Mouse (Mus musculus): ENCODE results near the gene 9930104L06Rik. TPM values are rescaled to one million over a fixed set of nuclear protein-coding genes. Genes with fewer than 3 reads are reported as not detected.

The 9930104L06Rik gene
- 4.9 and 5.1 TPM in 2 replicates for polyA plus RNA-seq (2014; fragmentation: Nextera tagmentation; extraction: Ambion mirVana)

DNA sequence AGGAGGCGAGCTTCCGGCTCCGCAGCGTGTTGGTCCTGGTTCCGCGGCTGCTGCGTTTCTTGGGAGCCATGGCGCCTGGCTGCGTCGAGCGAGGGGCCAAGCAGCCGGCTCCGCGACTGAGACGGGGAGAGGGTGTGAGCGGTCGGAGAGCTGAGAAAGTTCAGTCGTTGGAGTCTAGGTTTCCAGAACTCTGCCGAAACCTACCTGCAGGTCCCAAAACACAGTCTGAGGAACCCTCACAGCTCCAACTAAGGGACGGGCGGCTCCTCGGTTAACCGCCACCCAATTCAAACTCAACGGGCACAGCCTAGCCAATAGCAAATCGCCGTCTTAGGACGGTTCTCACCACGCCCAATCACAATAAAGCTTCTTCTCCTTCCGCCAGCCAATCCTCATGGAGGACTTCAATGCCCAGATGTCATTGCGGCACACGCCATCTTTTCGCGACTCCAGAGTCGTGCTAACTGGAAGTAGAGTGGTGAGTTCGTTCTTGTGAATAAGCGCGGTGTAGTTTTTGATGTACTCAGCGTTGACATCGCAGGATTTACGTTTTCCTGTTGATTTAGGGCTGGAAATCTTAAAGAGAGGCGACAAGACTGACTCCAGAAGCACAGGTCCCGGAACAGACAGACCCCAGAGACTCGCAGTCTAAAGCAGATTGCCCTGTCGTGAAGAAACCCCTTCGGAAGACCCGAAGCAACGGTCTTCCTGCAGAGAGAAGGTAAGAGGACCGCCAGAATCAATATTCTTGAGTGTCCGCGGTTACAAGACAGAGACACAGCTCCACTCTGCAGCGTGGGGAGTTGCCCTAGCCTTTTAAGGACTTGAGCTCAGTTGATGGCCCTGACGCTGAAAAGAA, at the start of gene 9930104L06Rik:
9930104L06Rik (plus strand) TSS at position 436 of the 859 bp plus-strand sequence.
- H3K27ac ChIP-seq (replicated peaks; ENCODE audit: low read depth, low read length), result no peak within 1 kb of the TSS; the same call in 1 of the 2 replicates
- H3K4me2 ChIP-seq (ENCODE audit: low read depth, severe bottlenecking), result peak within 1 kb of the TSS; percentile 63
- peak within 1 kb of the TSS; percentile 82 for H3K4me3 ChIP-seq (ENCODE audit: low read depth, low read length)
- H3K36me3 ChIP-seq (ENCODE audit: control insufficient read depth, insufficient read depth, low read length), result peaks cover 8% of the 10 kb centered on the region; the same call in 1 of the 2 replicates
- peak; percentile 97 for DNase-seq (ENCODE audit: low spot score)
- H3K9ac ChIP-seq (ENCODE audit: low read length), result peak within 1 kb of the TSS; percentile 71
- peaks cover 12% of the 10 kb centered on the region for H3K4me1 ChIP-seq (ENCODE audit: control insufficient read depth, insufficient read depth, low read length)
- no peaks in the 10 kb centered on the region for H3K27me3 ChIP-seq (ENCODE audit: control insufficient read depth, insufficient read depth, low read length)
- WGBS, result under 1% methylated on average over 52 of the region's 52 CpGs
- no peaks in the 10 kb centered on the region for H3K9me3 ChIP-seq (ENCODE audit: control insufficient read depth, low read length)
- ATAC-seq (ENCODE audit: insufficient number of reproducible peaks, low FRiP score, low TSS enrichment, low read depth), result peak; percentile 98

GRCm38 (mm10) chr4:124888702-124889101, 48.1 kb upstream of the 9930104L06Rik start:
- Histone ChIP-seq H3K36me3 (ENCODE audit: control insufficient read depth, insufficient read depth, low read length) (no peaks in the 10 kb centered on the region), H3K4me3 (ENCODE audit: low read depth, low read length) (no peak overlapping the region), H3K9ac (ENCODE audit: low read length) (no peak overlapping the region), H3K4me1 (ENCODE audit: control insufficient read depth, insufficient read depth, low read length) (no peaks in the 10 kb centered on the region), H3K4me2 (ENCODE audit: low read depth, severe bottlenecking) (no peak overlapping the region), H3K27me3 (ENCODE audit: control insufficient read depth, insufficient read depth, low read length) (peaks cover 44% of the 10 kb centered on the region), H3K9me3 (ENCODE audit: control insufficient read depth, low read length) (no peaks in the 10 kb centered on the region), H3K27ac (replicated peaks; ENCODE audit: low read depth, low read length) (no peak overlapping the region)
- no peak for ATAC-seq (ENCODE audit: insufficient number of reproducible peaks, low FRiP score, low TSS enrichment, low read depth)
- no peak for DNase-seq (ENCODE audit: low spot score)
- 76% methylated on average over 7 of the region's 7 CpGs for WGBS

DNA sequence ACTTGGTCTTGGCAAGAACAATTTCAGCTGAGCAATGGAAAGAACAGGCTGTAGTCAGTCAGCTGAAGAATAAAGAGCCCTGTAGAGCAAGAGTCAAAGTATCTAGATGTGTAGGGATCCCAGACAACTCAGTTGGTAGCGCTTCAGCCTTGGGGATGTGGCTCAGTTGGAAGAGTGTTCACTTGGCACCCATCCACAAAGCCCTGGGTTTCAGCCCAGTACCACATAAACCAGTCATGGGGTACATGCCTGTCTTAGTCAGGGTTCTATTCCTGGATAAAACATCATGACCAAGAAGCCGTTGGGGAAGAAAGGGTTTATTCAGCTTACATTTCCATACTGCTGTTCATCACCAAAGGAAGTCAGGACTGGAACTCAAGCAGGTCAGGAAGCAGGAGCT, 46.9 kb upstream of the 9930104L06Rik start:
- no peak overlapping the region for H3K4me3 ChIP-seq (ENCODE audit: low read depth, low read length)
- ATAC-seq (ENCODE audit: insufficient number of reproducible peaks, low FRiP score, low TSS enrichment, low read depth) (no peak), DNase-seq (ENCODE audit: low spot score) (no peak)
- no peaks in the 10 kb centered on the region for H3K36me3 ChIP-seq (ENCODE audit: control insufficient read depth, insufficient read depth, low read length)
- 85% methylated on average over 2 of the region's 2 CpGs for WGBS
- H3K27ac ChIP-seq (replicated peaks; ENCODE audit: low read depth, low read length), result no peak overlapping the region
- H3K27me3 ChIP-seq (ENCODE audit: control insufficient read depth, insufficient read depth, low read length), result peaks cover 47% of the 10 kb centered on the region
- H3K9me3 ChIP-seq (ENCODE audit: control insufficient read depth, low read length), result no peaks in the 10 kb centered on the region
- no peak overlapping the region for H3K9ac ChIP-seq (ENCODE audit: low read length)
- no peak overlapping the region for H3K4me2 ChIP-seq (ENCODE audit: low read depth, severe bottlenecking)
- peaks cover 6% of the 10 kb centered on the region; the same call in 1 of the 2 replicates for H3K4me1 ChIP-seq (ENCODE audit: control insufficient read depth, insufficient read depth, low read length)

- DNase-seq (ENCODE audit: low spot score), result no peak
- ATAC-seq (ENCODE audit: insufficient number of reproducible peaks, low FRiP score, low TSS enrichment, low read depth), result no peak
These were observed 46.0 kb upstream of the 9930104L06Rik start for GRCm38 (mm10) chr4:124890831-124891230.

GRCm38 (mm10) chr4:124893769-124894168, 43.1 kb upstream of the 9930104L06Rik start:
- WGBS, result 42% methylated on average over 6 of the region's 6 CpGs
- Histone ChIP-seq H3K9ac (ENCODE audit: low read length) (no peak overlapping the region), H3K27me3 (ENCODE audit: control insufficient read depth, insufficient read depth, low read length) (peaks cover 47% of the 10 kb centered on the region), H3K4me3 (ENCODE audit: low read depth, low read length) (no peak overlapping the region), H3K4me2 (ENCODE audit: low read depth, severe bottlenecking) (no peak overlapping the region), H3K4me1 (ENCODE audit: control insufficient read depth, insufficient read depth, low read length) (peaks cover 6% of the 10 kb centered on the region; the same call in 1 of the 2 replicates), H3K9me3 (ENCODE audit: control insufficient read depth, low read length) (no peaks in the 10 kb centered on the region), H3K27ac (replicated peaks; ENCODE audit: low read depth, low read length) (no peak overlapping the region), H3K36me3 (ENCODE audit: control insufficient read depth, insufficient read depth, low read length) (no peaks in the 10 kb centered on the region)
- no peak for DNase-seq (ENCODE audit: low spot score)
- ATAC-seq (ENCODE audit: insufficient number of reproducible peaks, low FRiP score, low TSS enrichment, low read depth), result no peak

More at GRCm38 (mm10) chr4:124890831-124891230, 46.0 kb upstream of the 9930104L06Rik start:
- no peaks in the 10 kb centered on the region for H3K36me3 ChIP-seq (ENCODE audit: control insufficient read depth, insufficient read depth, low read length)
- H3K9me3 ChIP-seq (ENCODE audit: control insufficient read depth, low read length), result no peaks in the 10 kb centered on the region
- peaks cover 49% of the 10 kb centered on the region for H3K27me3 ChIP-seq (ENCODE audit: control insufficient read depth, insufficient read depth, low read length)
- no peak overlapping the region for H3K4me2 ChIP-seq (ENCODE audit: low read depth, severe bottlenecking)
- no peak overlapping the region for H3K27ac ChIP-seq (replicated peaks; ENCODE audit: low read depth, low read length)
- peaks cover 6% of the 10 kb centered on the region; the same call in 1 of the 2 replicates for H3K4me1 ChIP-seq (ENCODE audit: control insufficient read depth, insufficient read depth, low read length)
- H3K9ac ChIP-seq (ENCODE audit: low read length), result no peak overlapping the region
- 55% methylated on average over 5 of the region's 5 CpGs for WGBS
- no peak overlapping the region for H3K4me3 ChIP-seq (ENCODE audit: low read depth, low read length)

- H3K36me3 ChIP-seq (ENCODE audit: control insufficient read depth, insufficient read depth, low read length), result no peaks in the 10 kb centered on the region
- H3K9ac ChIP-seq (ENCODE audit: low read length), result no peak overlapping the region
- no peaks in the 10 kb centered on the region for H3K9me3 ChIP-seq (ENCODE audit: control insufficient read depth, low read length)
- H3K27me3 ChIP-seq (ENCODE audit: control insufficient read depth, insufficient read depth, low read length), result peaks cover 50% of the 10 kb centered on the region
- peak overlapping the region; percentile 65 for H3K4me2 ChIP-seq (ENCODE audit: low read depth, severe bottlenecking)
- no peak overlapping the region for H3K27ac ChIP-seq (replicated peaks; ENCODE audit: low read depth, low read length)
- H3K4me1 ChIP-seq (ENCODE audit: control insufficient read depth, insufficient read depth, low read length), result peaks cover 8% of the 10 kb centered on the region; the same call in 1 of the 2 replicates
- WGBS, result 1% methylated on average over 83 of the region's 83 CpGs
- no peak for ATAC-seq (ENCODE audit: insufficient number of reproducible peaks, low FRiP score, low TSS enrichment, low read depth)
- H3K4me3 ChIP-seq (ENCODE audit: low read depth, low read length), result peak overlapping the region; percentile 26; the same call in 1 of the 2 replicates
- DNase-seq (ENCODE audit: low spot score), result peak; percentile 36
These were observed 42.1 kb upstream of the 9930104L06Rik start for GRCm38 (mm10) chr4:124894508-124895428.

DNA sequence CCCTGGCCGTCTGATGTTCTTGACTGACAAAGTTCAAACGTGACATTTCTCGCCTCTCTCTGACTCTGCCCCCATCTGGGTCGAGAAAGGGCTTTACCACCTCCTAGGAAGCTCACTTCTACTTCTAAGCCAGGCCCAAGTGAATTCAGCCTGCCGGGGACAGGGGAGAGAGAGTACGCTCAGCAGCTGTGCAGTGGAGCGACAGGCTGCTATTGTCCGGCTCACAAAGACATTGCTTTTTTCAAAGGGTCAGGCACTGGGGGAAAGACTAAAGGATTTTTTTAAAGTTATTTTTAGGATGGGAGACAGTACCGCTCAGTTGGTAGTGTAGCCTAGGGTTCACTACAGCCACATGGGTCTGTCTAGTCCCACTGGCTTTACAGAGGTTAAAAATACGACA, 38.4 kb upstream of the 9930104L06Rik start:
- DNase-seq (ENCODE audit: low spot score) (no peak), ATAC-seq (ENCODE audit: insufficient number of reproducible peaks, low FRiP score, low TSS enrichment, low read depth) (no peak)
- no peak overlapping the region for H3K9ac ChIP-seq (ENCODE audit: low read length)
- no peaks in the 10 kb centered on the region for H3K9me3 ChIP-seq (ENCODE audit: control insufficient read depth, low read length)
- no peaks in the 10 kb centered on the region for H3K36me3 ChIP-seq (ENCODE audit: control insufficient read depth, insufficient read depth, low read length)
- H3K4me3 ChIP-seq (ENCODE audit: low read depth, low read length), result no peak overlapping the region
- H3K27me3 ChIP-seq (ENCODE audit: control insufficient read depth, insufficient read depth, low read length), result peaks cover 34% of the 10 kb centered on the region
- H3K4me2 ChIP-seq (ENCODE audit: low read depth, severe bottlenecking), result no peak overlapping the region
- 69% methylated on average over 10 of the region's 10 CpGs for WGBS
- no peak overlapping the region for H3K27ac ChIP-seq (replicated peaks; ENCODE audit: low read depth, low read length)
- H3K4me1 ChIP-seq (ENCODE audit: control insufficient read depth, insufficient read depth, low read length), result peaks cover 8% of the 10 kb centered on the region; the same call in 1 of the 2 replicates

DNA sequence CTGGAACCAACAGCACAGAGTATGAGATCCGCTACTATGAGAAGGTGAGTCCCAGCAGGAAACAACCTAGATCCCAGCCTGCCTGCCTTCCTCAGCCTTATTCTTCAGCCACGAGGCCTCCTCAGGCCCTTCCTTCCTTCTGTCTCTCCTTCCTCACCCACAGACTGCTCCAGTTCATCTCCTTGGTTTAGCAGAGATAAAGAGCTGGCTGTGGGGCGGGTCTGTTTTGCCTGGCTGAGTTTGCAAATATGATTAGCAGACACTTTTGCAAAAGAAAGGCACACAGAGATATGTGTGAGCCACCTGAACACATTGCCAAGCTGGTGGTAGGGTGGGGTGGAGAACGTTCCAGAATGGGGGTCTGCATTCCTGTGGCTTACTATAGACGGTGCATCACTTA, 36.9 kb upstream of the 9930104L06Rik start:
- H3K9ac ChIP-seq (ENCODE audit: low read length), result no peak overlapping the region
- H3K4me3 ChIP-seq (ENCODE audit: low read depth, low read length), result no peak overlapping the region
- no peaks in the 10 kb centered on the region for H3K36me3 ChIP-seq (ENCODE audit: control insufficient read depth, insufficient read depth, low read length)
- H3K27ac ChIP-seq (replicated peaks; ENCODE audit: low read depth, low read length), result no peak overlapping the region
- H3K4me1 ChIP-seq (ENCODE audit: control insufficient read depth, insufficient read depth, low read length), result peaks cover 3% of the 10 kb centered on the region; the same call in 1 of the 2 replicates
- H3K4me2 ChIP-seq (ENCODE audit: low read depth, severe bottlenecking), result no peak overlapping the region
- DNase-seq (ENCODE audit: low spot score) (no peak), ATAC-seq (ENCODE audit: insufficient number of reproducible peaks, low FRiP score, low TSS enrichment, low read depth) (no peak)
- H3K9me3 ChIP-seq (ENCODE audit: control insufficient read depth, low read length), result no peaks in the 10 kb centered on the region
- WGBS, result 59% methylated on average over 5 of the region's 5 CpGs
- H3K27me3 ChIP-seq (ENCODE audit: control insufficient read depth, insufficient read depth, low read length), result peaks cover 19% of the 10 kb centered on the region

Measured in limb, embryonic 11.5 days (tissue).